Mouse (Mus musculus): ENCODE results near the gene Ppp5c. TPM values are rescaled to one million over a fixed set of nuclear protein-coding genes. Genes with fewer than 3 reads are reported as not detected.

The Ppp5c gene
- polyA plus RNA-seq, 1 experiment = 141 TPM

DNA sequence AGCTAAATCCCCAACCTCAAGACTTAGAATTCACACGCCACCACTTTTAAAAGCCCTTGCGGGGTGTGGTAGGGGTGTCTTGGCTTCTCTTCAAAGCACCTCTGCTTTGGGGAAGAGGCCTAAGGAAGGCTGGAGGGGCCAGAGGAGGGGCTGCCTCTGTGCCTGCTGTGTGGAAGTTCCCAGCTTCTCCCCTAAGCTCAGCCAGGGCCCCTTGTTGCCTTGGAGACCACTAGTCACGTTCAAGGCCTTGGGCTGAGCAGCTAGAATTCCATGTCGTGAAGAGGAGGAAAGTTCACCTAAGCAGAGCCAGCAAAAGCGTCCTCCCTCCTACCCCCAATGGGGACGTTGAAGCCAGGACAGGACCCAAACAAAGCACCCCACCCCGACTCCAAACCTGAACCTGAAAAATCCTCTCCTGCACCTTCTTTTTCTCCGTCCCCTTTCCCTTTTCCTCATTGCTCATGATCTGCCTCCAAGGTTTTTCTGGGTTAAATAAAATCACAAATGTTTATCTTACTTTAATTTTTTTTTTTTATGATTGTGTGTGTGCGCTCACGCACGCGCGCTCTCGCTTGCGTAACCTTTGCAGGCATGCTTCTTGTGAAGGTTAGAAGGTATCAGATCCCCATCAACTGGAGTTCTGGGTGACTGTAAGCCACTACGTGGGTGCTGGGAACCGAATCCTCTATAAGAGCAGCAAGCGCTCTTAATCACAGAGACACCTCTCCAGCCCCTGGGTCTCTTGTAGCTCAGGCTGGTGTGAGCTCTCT is 35.9 kb downstream of the Ppp5c start:
- TF ChIP-seq POLR2A (IDR thresholded peaks at IDR 0.05; ENCODE audit: borderline replicate concordance, extremely low read depth, low read depth, low read length) (no peak), CTCF (IDR thresholded peaks at IDR 0.05; ENCODE audit: insufficient read depth, low read length) (no peak)
- 65% methylated on average over 18 of the region's 18 CpGs for WGBS
- DNase-seq = no peak
- H3K4me1 ChIP-seq (ENCODE audit: control insufficient read depth, insufficient read depth, low read length) = no peaks in the 10 kb centered on the region
- no peak overlapping the region for H3K4me3 ChIP-seq (replicated peaks; ENCODE audit: extremely low read depth, low read depth, low read length)

DNA sequence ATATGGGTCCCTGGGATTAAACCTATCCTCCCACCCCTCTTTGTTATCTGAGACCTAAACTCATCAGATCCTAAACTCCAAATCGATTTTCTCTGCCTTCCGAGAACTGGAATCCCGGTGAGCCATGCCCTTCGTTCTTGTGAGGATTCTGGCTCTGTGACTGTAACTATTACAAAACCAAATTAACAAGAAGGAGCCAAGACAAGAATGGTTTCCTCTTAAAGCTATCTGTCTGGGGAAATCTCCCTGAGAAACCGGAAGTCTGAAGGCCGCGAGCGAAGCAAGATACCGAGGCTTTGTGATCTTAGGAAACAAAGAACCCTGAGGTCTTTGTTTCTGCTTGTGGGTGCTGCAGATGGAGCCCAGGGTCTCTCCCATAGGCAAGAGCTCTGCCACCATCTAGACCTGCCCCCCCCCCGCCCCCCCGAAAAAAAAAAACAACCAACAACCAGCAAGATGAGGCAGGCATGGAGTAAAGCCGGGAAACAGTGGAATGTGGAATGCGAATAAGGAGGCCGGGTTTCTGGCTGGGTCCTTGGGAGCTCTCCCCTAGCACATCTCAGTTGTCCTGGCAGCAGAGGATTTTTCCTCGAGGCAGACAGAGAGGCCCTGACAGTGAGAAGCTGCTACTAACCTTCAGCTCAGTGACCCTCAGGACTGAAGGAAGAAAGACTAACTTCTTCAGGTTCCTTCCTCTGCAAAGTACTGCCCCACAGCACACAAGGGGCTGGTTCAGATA is 37.5 kb downstream of the Ppp5c start:
- 16% methylated on average over 15 of the region's 15 CpGs for WGBS
- no peak for TF ChIP-seq CTCF (IDR thresholded peaks at IDR 0.05; ENCODE audit: insufficient read depth, low read length)
- no peak for TF ChIP-seq POLR2A (IDR thresholded peaks at IDR 0.05; ENCODE audit: borderline replicate concordance, extremely low read depth, low read depth, low read length)
- no peak for DNase-seq

DNA sequence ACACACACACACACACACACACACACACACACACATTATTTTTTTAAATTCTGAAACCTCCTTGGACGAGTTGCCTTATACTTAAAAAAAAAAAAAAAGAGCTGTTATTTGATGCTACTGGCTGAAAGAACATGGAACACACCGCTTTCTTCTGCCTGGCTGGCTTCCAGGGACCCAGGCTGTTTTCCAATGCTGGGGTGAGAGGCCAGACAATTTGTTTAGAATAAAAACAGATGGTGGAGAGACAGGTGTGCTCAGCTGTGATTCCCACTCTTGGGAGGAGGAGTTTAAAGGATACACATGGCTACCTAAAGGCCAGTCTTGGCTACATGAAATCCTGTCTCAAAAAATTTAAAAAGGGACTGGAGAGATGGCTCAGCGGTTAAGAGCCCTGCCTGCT is 39.3 kb downstream of the Ppp5c start:
- Histone ChIP-seq H3K4me1 (ENCODE audit: control insufficient read depth, insufficient read depth, low read length) (no peaks in the 10 kb centered on the region), H3K4me3 (replicated peaks; ENCODE audit: extremely low read depth, low read depth, low read length) (no peak overlapping the region)
- WGBS = 41% methylated on average over 3 of the region's 3 CpGs
- DNase-seq = no peak
- TF ChIP-seq POLR2A (IDR thresholded peaks at IDR 0.05; ENCODE audit: borderline replicate concordance, extremely low read depth, low read depth, low read length) (no peak), CTCF (IDR thresholded peaks at IDR 0.05; ENCODE audit: insufficient read depth, low read length) (no peak)

More for the DNA sequence above, 37.5 kb downstream of the Ppp5c start:
- no peaks in the 10 kb centered on the region for H3K4me1 ChIP-seq (ENCODE audit: control insufficient read depth, insufficient read depth, low read length)
- H3K4me3 ChIP-seq (replicated peaks; ENCODE audit: extremely low read depth, low read depth, low read length) = no peak overlapping the region

DNA sequence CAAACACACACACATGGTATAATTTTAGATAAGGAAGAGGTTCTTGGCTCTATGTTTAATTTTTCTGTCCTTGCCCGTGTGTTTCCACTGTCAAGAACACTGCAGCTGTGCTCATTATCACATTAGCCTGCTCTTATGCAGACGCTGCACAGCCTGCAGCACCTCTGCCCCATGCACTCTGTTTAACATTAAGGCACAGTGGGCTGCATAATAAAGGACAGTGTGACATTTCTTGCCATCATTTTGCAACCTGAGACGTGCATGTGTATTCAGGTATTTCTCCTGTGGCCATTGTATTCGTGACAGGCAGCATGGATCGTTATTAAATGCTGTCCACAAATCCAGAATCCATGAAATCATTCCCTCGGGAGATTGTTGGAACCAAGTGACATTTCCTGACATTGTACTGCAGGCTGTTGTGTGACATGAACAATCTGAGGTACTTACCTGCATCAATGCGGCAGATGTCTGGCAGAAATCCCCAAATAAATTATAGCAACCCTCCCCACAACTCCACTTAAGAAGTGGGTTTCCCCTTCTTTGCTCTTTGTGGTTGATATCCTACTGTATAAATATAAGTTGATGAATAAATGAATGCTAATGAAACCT is 40.1 kb downstream of the Ppp5c start:
- no peaks in the 10 kb centered on the region for H3K4me1 ChIP-seq (ENCODE audit: control insufficient read depth, insufficient read depth, low read length)

DNA sequence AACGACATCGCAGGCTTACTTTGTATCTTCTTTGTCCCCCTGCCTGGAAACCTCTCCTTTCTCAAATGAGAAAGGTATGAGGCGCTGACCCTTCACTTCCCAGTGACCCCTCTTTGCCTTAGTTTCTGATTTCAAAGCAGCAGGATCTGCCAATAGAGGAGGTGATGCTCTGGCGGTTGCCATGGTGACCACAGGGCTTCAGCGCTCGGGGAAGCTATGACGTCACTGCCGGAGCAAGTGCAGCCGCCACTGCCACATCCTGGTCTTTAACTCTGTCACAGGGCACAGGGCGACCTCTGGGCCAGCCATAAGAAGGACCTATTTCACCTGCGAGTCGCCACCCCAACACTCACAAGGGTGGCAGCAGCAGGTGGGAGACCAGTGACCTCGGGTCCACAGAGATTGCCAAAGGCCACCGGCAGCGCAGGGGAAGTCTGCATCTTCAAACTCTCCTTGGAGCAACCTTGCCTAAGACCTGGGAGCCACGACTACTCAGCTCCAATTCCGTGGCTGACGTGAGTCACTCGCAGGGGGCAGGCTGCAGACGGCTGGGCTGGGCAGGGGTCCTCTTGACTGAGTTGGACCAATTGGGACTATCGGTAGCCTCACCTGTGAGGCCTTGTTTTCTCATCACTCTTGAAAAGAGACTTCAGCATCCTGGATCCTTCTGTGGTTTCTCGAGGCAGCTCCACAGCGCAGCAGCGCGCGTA is 44.7 kb downstream of the Ppp5c start, which contains the start of gene Gm42372:
Gene Gm42372, plus strand, starts transcription at position 228 of the 710 bp plus-strand sequence.
- Histone ChIP-seq H3K4me3 (replicated peaks; ENCODE audit: extremely low read depth, low read depth, low read length) (no peak within 1 kb of the TSS), H3K4me1 (ENCODE audit: control insufficient read depth, insufficient read depth, low read length) (no peaks in the 10 kb centered on the region)
- WGBS = 32% methylated on average over 26 of the region's 26 CpGs
- TF ChIP-seq CTCF (IDR thresholded peaks at IDR 0.05; ENCODE audit: insufficient read depth, low read length) = no peak
- TF ChIP-seq POLR2A (IDR thresholded peaks at IDR 0.05; ENCODE audit: borderline replicate concordance, extremely low read depth, low read depth, low read length) = no peak
- no peak for DNase-seq

More for the DNA sequence above, 40.1 kb downstream of the Ppp5c start:
- no peak overlapping the region for H3K4me3 ChIP-seq (replicated peaks; ENCODE audit: extremely low read depth, low read depth, low read length)
- TF ChIP-seq CTCF (IDR thresholded peaks at IDR 0.05; ENCODE audit: insufficient read depth, low read length) (no peak), POLR2A (IDR thresholded peaks at IDR 0.05; ENCODE audit: borderline replicate concordance, extremely low read depth, low read depth, low read length) (no peak)
- 45% methylated on average over 7 of the region's 7 CpGs for WGBS
- no peak for DNase-seq

DNA sequence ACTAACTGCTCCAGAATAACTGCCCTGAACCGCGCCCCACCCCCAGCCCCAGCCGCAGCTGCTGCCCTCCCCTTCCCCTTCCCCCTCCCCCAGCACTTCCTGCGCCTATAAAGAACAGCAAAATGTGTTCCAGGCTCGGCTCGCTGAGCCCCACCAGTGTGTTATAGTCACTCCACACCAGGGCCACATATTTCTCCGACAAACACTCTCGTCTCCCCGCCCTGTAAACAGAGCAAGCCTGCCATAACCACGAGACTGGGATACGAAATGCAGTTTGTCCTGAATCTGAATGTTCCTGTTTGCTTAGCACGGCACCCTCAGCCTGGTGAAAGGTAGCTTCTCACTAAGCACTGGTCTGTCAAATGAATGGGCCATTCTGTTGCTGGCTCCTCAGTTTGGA is 47.4 kb downstream of the Ppp5c start:
- Histone ChIP-seq H3K4me3 (replicated peaks; ENCODE audit: extremely low read depth, low read depth, low read length) (peak overlapping the region; percentile 32), H3K4me1 (ENCODE audit: control insufficient read depth, insufficient read depth, low read length) (no peaks in the 10 kb centered on the region)
- TF ChIP-seq POLR2A (IDR thresholded peaks at IDR 0.05; ENCODE audit: borderline replicate concordance, extremely low read depth, low read depth, low read length) (no peak), CTCF (IDR thresholded peaks at IDR 0.05; ENCODE audit: insufficient read depth, low read length) (no peak)
- under 1% methylated on average over 12 of the region's 12 CpGs for WGBS
- no peak for DNase-seq

DNA sequence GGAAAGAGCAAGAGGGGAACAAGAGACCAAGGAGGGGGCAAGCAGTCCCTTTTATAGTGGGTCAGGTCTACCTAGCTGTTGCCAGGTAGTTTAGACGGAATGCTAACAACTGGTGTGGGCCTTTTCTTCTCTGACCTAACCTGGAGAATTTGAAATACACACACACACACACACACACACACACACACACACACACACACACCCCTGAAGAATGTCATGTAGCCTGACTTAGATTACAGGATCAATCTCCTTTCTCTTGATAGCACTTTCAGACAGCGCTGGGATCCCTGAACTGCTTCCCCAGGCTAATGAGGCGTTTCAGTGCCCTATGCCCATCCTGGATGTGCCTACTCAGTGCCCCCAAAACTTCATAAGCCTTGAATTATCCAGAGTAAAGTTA is 49.1 kb downstream of the Ppp5c start:
- no peak overlapping the region for H3K4me3 ChIP-seq (replicated peaks; ENCODE audit: extremely low read depth, low read depth, low read length)
- WGBS = 95% methylated on average over 3 of the region's 3 CpGs
- TF ChIP-seq POLR2A (IDR thresholded peaks at IDR 0.05; ENCODE audit: borderline replicate concordance, extremely low read depth, low read depth, low read length) (no peak), CTCF (IDR thresholded peaks at IDR 0.05; ENCODE audit: insufficient read depth, low read length) (no peak)
- DNase-seq = no peak
- H3K4me1 ChIP-seq (ENCODE audit: control insufficient read depth, insufficient read depth, low read length) = no peaks in the 10 kb centered on the region

DNA sequence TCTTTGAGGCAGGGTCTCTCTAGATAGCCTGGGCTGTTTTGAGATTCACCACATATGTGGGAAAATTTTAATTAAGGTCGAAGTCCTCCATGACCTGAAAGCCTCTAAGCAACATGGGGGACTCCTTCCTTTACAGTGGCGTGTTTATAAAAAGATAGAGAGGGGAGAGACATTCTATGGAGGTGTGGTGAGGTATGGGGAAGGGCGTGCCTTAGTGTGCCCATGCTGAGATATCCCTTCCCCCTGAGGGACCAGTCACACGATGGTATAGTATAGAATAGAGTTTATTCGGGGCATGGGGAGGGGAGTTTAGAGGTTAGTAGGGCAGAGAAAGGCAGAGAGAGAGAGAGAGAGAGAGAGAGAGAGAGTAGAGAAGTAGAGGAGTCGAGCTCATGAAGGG is 49.6 kb downstream of the Ppp5c start:
- H3K4me1 ChIP-seq (ENCODE audit: control insufficient read depth, insufficient read depth, low read length) = no peaks in the 10 kb centered on the region
- DNase-seq = no peak
- 79% methylated on average over 6 of the region's 6 CpGs for whole genome bisulfite sequencing
- TF ChIP-seq POLR2A (IDR thresholded peaks at IDR 0.05; ENCODE audit: borderline replicate concordance, extremely low read depth, low read depth, low read length) = no peak
- TF ChIP-seq CTCF (IDR thresholded peaks at IDR 0.05; ENCODE audit: insufficient read depth, low read length) = no peak
- H3K4me3 ChIP-seq (replicated peaks; ENCODE audit: extremely low read depth, low read depth, low read length) = no peak overlapping the region

DNA sequence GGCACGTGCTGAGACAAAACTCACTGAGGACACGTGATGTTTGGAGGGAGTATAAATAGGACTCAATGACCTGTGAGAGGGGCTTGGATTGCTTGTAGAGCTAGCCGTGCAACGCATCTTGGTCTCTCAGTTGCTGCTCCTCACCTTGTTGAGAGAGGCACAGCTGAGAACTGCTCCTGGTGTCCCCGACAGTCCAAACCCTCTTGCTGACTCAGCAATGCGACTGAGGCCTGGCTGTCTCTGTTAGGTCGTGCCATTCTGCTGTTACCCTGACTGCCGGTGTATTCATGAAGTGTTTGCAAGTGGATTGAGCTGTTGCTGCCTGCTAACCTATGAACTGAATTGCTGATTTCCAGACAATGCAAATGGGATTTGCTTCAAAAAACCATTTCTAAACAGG is 51.4 kb downstream of the Ppp5c start:
- Histone ChIP-seq H3K4me3 (replicated peaks; ENCODE audit: extremely low read depth, low read depth, low read length) (no peak overlapping the region), H3K4me1 (ENCODE audit: control insufficient read depth, insufficient read depth, low read length) (no peaks in the 10 kb centered on the region)
- 58% methylated on average over 8 of the region's 8 CpGs for WGBS
- TF ChIP-seq CTCF (IDR thresholded peaks at IDR 0.05; ENCODE audit: insufficient read depth, low read length) = no peak
- TF ChIP-seq POLR2A (IDR thresholded peaks at IDR 0.05; ENCODE audit: borderline replicate concordance, extremely low read depth, low read depth, low read length) = no peak
- DNase-seq = no peak

All from lung, adult 2 months (tissue).